Mouse (Mus musculus): ENCODE measurements around the gene Ntn3. TPM values are rescaled to one million over a fixed set of nuclear protein-coding genes. Genes with fewer than 3 reads are reported as not detected.

The Ntn3 gene
- polyA plus RNA-seq, 1 experiment: 0.82 TPM

DNA sequence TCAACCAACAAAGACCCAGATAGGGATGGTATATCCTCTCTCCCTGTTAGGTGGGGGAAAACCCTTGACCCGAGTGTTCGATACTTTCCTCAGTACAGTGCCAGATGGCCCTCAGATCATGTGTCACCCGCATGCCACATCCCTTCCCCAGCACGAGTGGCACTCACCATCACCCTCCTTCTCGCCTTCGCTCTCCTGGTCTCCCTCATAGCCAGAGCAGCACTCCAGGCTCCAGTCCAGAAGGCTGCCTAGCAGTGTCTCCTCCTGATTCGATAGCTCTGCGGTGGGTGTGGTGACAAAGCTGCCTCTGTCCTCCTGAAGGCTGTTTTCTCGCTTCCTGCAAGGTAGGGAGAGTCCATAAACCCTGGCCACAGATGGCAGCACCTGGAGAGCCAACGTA lies 15.4 kb upstream of the Ntn3 start:
- 0 out of 2 replicates have a peak, but pooled peaks cover 3% of the 10 kb centered on the region for H3K4me1 ChIP-seq (ENCODE audit: control insufficient read depth, insufficient read depth, insufficient read length)
- no peak overlapping the region for H3K27ac ChIP-seq (ENCODE audit: insufficient read depth, low read length)
- WGBS: 93% methylated on average over 10 of the region's 10 CpGs

DNA sequence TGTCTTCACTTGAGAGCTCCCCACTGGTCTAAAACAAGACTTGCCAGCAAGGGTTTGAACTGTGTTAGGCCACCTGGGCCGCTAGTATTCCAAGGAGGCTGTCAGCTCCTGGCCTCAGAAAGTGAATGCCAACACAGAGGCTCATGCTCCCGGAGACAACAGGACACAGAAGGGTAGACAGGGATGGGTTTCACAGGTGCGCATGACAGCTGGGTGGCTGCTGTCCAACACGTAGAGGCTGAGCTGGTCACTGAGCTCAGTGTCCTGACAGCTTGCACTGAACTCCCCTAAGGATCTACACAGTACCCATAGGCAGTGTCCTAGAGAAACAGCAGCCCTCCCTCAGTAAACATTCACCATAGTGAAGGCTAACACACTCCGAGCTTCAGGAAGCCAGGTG lies 14.2 kb upstream of the Ntn3 start:
- Histone ChIP-seq H3K4me3 (ENCODE audit: extremely low read depth, insufficient read depth, insufficient read length) (no peak overlapping the region), H3K27me3 (ENCODE audit: control insufficient read depth, insufficient read depth, low read length) (no peaks in the 10 kb centered on the region), H3K36me3 (ENCODE audit: control insufficient read depth, insufficient read depth, low read length) (peaks cover 5% of the 10 kb centered on the region), H3K4me1 (ENCODE audit: control insufficient read depth, insufficient read depth, insufficient read length) (0 out of 2 replicates have a peak, but pooled peaks cover 3% of the 10 kb centered on the region), H3K27ac (ENCODE audit: insufficient read depth, low read length) (no peak overlapping the region)
- TF ChIP-seq CTCF (IDR thresholded peaks at IDR 0.05; ENCODE audit: extremely low read depth, insufficient read depth, insufficient read length, insufficient replicate concordance) (no peak), POLR2A (IDR thresholded peaks at IDR 0.05; ENCODE audit: low read depth, low read length) (no peak)
- WGBS: 97% methylated on average over 5 of the region's 5 CpGs
- no peak for DNase-seq (ENCODE audit: low read depth in 1 of 2, low spot score in 2 of 2)

More for the DNA sequence above, 15.4 kb upstream of the Ntn3 start:
- no peak for TF ChIP-seq POLR2A (IDR thresholded peaks at IDR 0.05; ENCODE audit: low read depth, low read length)
- TF ChIP-seq CTCF (IDR thresholded peaks at IDR 0.05; ENCODE audit: extremely low read depth, insufficient read depth, insufficient read length, insufficient replicate concordance): no peak
- Histone ChIP-seq H3K36me3 (ENCODE audit: control insufficient read depth, insufficient read depth, low read length) (peaks cover 5% of the 10 kb centered on the region), H3K4me3 (ENCODE audit: extremely low read depth, insufficient read depth, insufficient read length) (no peak overlapping the region), H3K27me3 (ENCODE audit: control insufficient read depth, insufficient read depth, low read length) (no peaks in the 10 kb centered on the region)
- DNase-seq (ENCODE audit: low read depth in 1 of 2, low spot score in 2 of 2): no peak

DNA sequence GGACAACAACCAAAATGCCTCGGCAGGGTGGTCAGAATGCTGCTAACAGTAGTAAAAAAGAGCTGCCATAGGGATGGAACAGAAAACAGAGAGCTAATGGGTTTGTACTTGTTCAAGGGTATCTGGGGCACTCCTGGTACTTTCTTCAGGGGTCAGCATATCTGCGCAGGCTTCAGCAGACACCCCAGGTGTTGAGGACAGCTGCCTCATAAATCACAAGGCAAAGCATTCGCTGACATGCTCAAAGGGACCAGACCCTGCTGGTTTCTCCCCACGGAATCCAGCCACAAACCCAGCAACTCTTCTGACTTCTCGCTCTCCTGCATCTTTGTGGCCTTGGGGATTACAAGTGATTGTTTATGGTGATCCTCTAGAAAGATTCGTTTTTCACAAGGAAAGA lies 13.3 kb upstream of the Ntn3 start:
- H3K4me1 ChIP-seq (ENCODE audit: control insufficient read depth, insufficient read depth, insufficient read length): 0 out of 2 replicates have a peak, but pooled peaks cover 3% of the 10 kb centered on the region
- no peak overlapping the region for H3K27ac ChIP-seq (ENCODE audit: insufficient read depth, low read length)
- H3K4me3 ChIP-seq (ENCODE audit: extremely low read depth, insufficient read depth, insufficient read length): no peak overlapping the region
- peaks cover 7% of the 10 kb centered on the region for H3K36me3 ChIP-seq (ENCODE audit: control insufficient read depth, insufficient read depth, low read length)
- TF ChIP-seq POLR2A (IDR thresholded peaks at IDR 0.05; ENCODE audit: low read depth, low read length): no peak
- TF ChIP-seq CTCF (IDR thresholded peaks at IDR 0.05; ENCODE audit: extremely low read depth, insufficient read depth, insufficient read length, insufficient replicate concordance): no peak
- no peak for DNase-seq (ENCODE audit: low read depth in 1 of 2, low spot score in 2 of 2)
- H3K27me3 ChIP-seq (ENCODE audit: control insufficient read depth, insufficient read depth, low read length): no peaks in the 10 kb centered on the region
- WGBS: 87% methylated on average over 6 of the region's 6 CpGs

DNA sequence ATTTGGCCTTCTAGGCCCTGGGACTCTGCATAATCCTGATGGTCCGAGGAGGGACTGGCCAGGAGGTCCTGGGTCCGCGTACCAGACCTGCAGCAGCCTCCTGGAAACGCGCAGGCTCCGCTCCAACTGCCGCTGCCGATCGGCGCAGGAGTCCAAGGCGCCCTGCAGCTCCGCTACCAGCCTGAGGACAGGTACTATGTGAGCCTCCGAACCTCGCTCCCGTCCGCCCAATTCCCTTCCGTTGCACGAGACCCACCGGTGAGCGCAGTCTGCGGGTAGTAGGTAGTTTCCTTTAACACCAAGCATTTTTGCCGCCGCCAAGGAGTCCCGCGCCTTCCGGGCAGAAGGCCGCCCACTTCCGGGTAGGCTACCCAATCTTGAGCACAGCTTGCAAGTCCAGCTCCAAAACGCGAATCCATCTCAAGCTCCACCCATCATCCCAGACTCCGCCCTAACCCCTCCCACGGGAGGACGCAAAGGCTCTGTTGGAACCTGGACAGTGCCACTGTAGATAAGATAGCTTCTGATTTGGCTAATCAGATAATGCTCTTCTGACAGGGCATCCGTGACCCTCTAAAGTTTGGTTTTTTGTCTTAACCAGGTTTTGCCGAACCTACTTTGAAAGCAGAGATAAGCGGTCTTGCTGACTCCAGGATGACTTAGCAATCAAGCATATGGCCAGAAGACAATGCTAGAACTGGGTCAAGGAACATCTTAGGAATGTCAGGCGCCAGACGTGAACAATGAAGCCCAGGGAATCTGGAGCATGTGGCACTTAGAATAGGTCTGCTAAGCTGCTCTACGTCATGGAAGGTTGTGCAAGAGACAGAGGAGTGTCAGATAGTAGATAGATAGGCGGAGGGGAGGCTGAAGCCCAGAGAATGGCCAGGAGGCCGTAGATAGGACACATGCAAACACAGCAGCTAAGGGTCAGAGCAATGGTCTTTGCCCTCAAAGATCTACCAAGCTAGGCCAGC lies 11.4 kb upstream of the Ntn3 start, which contains the start of gene Tedc2:
TSS of gene Tedc2 (minus strand) at position 417 of the 977 bp plus-strand sequence.
- 8% methylated on average over 41 of the region's 41 CpGs for WGBS
- Histone ChIP-seq H3K36me3 (ENCODE audit: control insufficient read depth, insufficient read depth, low read length) (peaks cover 10% of the 10 kb centered on the region), H3K27ac (ENCODE audit: insufficient read depth, low read length) (peak within 1 kb of the TSS; percentile 15; the same call in 1 of the 2 replicates), H3K4me1 (ENCODE audit: control insufficient read depth, insufficient read depth, insufficient read length) (0 out of 2 replicates have a peak, but pooled peaks cover 3% of the 10 kb centered on the region), H3K4me3 (ENCODE audit: extremely low read depth, insufficient read depth, insufficient read length) (peak within 1 kb of the TSS; percentile 78), H3K27me3 (ENCODE audit: control insufficient read depth, insufficient read depth, low read length) (no peaks in the 10 kb centered on the region)
- no peak for TF ChIP-seq POLR2A (IDR thresholded peaks at IDR 0.05; ENCODE audit: low read depth, low read length)
- no peak for TF ChIP-seq CTCF (IDR thresholded peaks at IDR 0.05; ENCODE audit: extremely low read depth, insufficient read depth, insufficient read length, insufficient replicate concordance)
- DNase-seq (ENCODE audit: low read depth in 1 of 2, low spot score in 2 of 2): peak; percentile 75 to 86

DNA sequence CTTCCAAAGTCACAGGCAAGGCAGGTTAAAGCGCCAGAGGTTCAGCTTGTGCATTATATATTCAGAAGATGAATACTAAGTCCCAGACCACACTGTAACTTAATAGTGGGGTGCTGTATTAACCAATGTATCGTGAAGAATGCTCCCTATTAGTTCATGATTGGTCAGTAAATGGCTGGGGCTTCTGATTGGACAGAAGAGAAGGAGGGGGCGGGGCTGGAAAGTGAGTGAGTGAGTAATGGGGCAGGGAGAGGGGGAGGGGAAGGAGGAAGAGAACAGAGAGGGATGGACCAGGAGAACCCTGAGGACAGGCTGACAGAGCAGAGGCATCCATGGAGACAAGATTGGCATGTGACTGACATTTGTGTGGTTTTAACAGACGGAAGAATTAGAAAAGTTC lies 7.5 kb upstream of the Ntn3 start:
- WGBS: 90% methylated on average over 4 of the region's 4 CpGs
- peaks cover 3% of the 10 kb centered on the region for H3K27me3 ChIP-seq (ENCODE audit: control insufficient read depth, insufficient read depth, low read length)

DNA sequence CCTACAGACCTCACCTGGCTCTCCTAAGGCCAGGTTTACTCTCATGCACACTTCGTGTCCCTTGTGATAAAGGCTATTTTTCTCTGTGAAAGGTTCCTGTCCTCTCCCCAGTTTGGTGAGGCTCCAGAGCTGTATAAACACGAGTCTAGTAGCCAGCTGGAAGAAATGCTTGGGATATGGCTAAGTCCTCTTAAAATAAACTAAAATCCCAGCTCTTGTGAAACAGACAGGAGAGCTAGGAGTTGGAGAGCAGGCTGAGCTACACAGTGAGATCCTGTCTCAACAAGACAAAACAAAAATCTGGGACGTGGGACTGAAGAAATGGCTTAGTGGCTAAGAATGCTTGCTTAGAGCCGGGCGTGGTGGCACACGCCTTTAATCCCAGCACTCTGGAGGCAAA lies 3.9 kb upstream of the Ntn3 start:
- no peak for TF ChIP-seq POLR2A (IDR thresholded peaks at IDR 0.05; ENCODE audit: low read depth, low read length)
- TF ChIP-seq CTCF (IDR thresholded peaks at IDR 0.05; ENCODE audit: extremely low read depth, insufficient read depth, insufficient read length, insufficient replicate concordance): no peak
- WGBS: 83% methylated on average over 6 of the region's 6 CpGs
- H3K4me1 ChIP-seq (ENCODE audit: control insufficient read depth, insufficient read depth, insufficient read length): peaks cover 9% of the 10 kb centered on the region
- H3K27ac ChIP-seq (ENCODE audit: insufficient read depth, low read length): no peak overlapping the region
- DNase-seq (ENCODE audit: low read depth in 1 of 2, low spot score in 2 of 2): no peak
- no peak overlapping the region for H3K4me3 ChIP-seq (ENCODE audit: extremely low read depth, insufficient read depth, insufficient read length)
- H3K36me3 ChIP-seq (ENCODE audit: control insufficient read depth, insufficient read depth, low read length): peaks cover 11% of the 10 kb centered on the region
- H3K27me3 ChIP-seq (ENCODE audit: control insufficient read depth, insufficient read depth, low read length): peaks cover 15% of the 10 kb centered on the region

More for the DNA sequence above, 7.5 kb upstream of the Ntn3 start:
- no peak overlapping the region for H3K4me3 ChIP-seq (ENCODE audit: extremely low read depth, insufficient read depth, insufficient read length)
- no peak for DNase-seq (ENCODE audit: low read depth in 1 of 2, low spot score in 2 of 2)
- H3K36me3 ChIP-seq (ENCODE audit: control insufficient read depth, insufficient read depth, low read length): peaks cover 11% of the 10 kb centered on the region
- no peak overlapping the region for H3K27ac ChIP-seq (ENCODE audit: insufficient read depth, low read length)
- TF ChIP-seq CTCF (IDR thresholded peaks at IDR 0.05; ENCODE audit: extremely low read depth, insufficient read depth, insufficient read length, insufficient replicate concordance) (no peak), POLR2A (IDR thresholded peaks at IDR 0.05; ENCODE audit: low read depth, low read length) (no peak)
- H3K4me1 ChIP-seq (ENCODE audit: control insufficient read depth, insufficient read depth, insufficient read length): 0 out of 2 replicates have a peak, but pooled peaks cover 6% of the 10 kb centered on the region
